Mouse (Mus musculus) hindbrain, embryonic 14.5 days (tissue): ENCODE results near the gene Pcbp4. TPM values are rescaled to one million over a fixed set of nuclear protein-coding genes. Genes with fewer than 3 reads are reported as not detected.

ENCODE experiments used
- ATAC-seq: fragments of 200-750 bp; cut with Nextera tagmentation; 2 replicates; pipeline ENCODE4 v1.8.0; 2017; ENCODE audit warnings: moderate number of reproducible peaks, mild to moderate bottlenecking, moderate TSS enrichment, moderate library complexity; ENCODE audit not compliant: low FRiP score
- DNase-seq: peaks from one replicate; pipeline ENCODE4 v3.0.0-alpha.2; 2015; ENCODE audit warnings: low spot score
- H3K27ac ChIP-seq: fragments of 300-500 bp; sonication (generic); 2 replicates; pipeline ENCODE4 v1.5.1; 2014; ENCODE audit warnings: mild to moderate bottlenecking, moderate library complexity
- H3K27me3 ChIP-seq: fragments of 300-500 bp; sonication (generic); 2 replicates; pipeline ENCODE4 v1.6.1; 2014; ENCODE audit warnings: mild to moderate bottlenecking, low read length, mixed read lengths; ENCODE audit not compliant: control insufficient read depth, insufficient read depth
- H3K36me3 ChIP-seq: fragments of 300-500 bp; sonication (generic); replicated peaks from 2 replicates; pipeline ENCODE4 v1.6.1; 2014; ENCODE audit not compliant: control insufficient read depth, insufficient read depth
- H3K4me1 ChIP-seq: fragments of 300-500 bp; sonication (generic); replicated peaks from 2 replicates; pipeline ENCODE4 v1.6.1; 2014; ENCODE audit warnings: antibody characterized with exemption, low read length, mixed read lengths; ENCODE audit not compliant: control insufficient read depth, insufficient read depth
- H3K4me2 ChIP-seq: fragments of 300-500 bp; sonication (generic); replicated peaks from 2 replicates; pipeline ENCODE4 v1.6.1; 2014; ENCODE audit warnings: mild to moderate bottlenecking, moderate library complexity
- H3K4me3 ChIP-seq: fragments of 300-500 bp; sonication (generic); replicated peaks from 2 replicates; pipeline ENCODE4 v1.5.1; 2014; ENCODE audit warnings: mild to moderate bottlenecking, low read length
- H3K9ac ChIP-seq: fragments of 300-500 bp; sonication (generic); 2 replicates; pipeline ENCODE4 v1.6.1; 2014
- H3K9me3 ChIP-seq: fragments of 300-500 bp; sonication (generic); 2 replicates; pipeline ENCODE4 v1.6.1; 2016; ENCODE audit warnings: low read length; ENCODE audit not compliant: control insufficient read depth
- WGBS: fragments of 180-500 bp; shearing (Covaris S2); extraction: QIAGEN DNeasy Blood & Tissue Kit; methylation state at CpG from one replicate; pipeline ENCODE4 v1.1.7; 2014; 5-methylcytosine and 5-hydroxymethylcytosine counted together
- polyA plus RNA-seq: library from polyadenylated mRNA; unstranded; fragments of >200 nt; fragmentation: Nextera tagmentation; extraction: Ambion mirVana; gene quantifications from 2 replicates; pipeline ENCODE4 v1.2.1, GENCODE M21; 2014

The Pcbp4 gene
- polyA plus RNA-seq, 1 experiment from 2014 or later: 186 TPM

GRCm38 (mm10) chr9:106509356-106509755 is 56.3 kb downstream of the Pcbp4 start:
- Histone ChIP-seq H3K4me3 (no peak overlapping the region), H3K4me2 (no peak overlapping the region), H3K4me1 (no peaks in the 10 kb centered on the region), H3K9ac (no peak overlapping the region), H3K9me3 (no peaks in the 10 kb centered on the region), H3K27me3 (no peaks in the 10 kb centered on the region), H3K27ac (no peak overlapping the region), H3K36me3 (no peaks in the 10 kb centered on the region)
- WGBS: 94% methylated on average over 10 of the region's 10 CpGs
- DNase-seq: no peak
- ATAC-seq: no peak

GRCm38 (mm10) chr9:106512729-106513450 is 59.8 kb downstream of the Pcbp4 start:
- DNase-seq (no peak), ATAC-seq (no peak)
- no peak overlapping the region for H3K27ac ChIP-seq
- no peaks in the 10 kb centered on the region for H3K9me3 ChIP-seq
- no peaks in the 10 kb centered on the region for H3K36me3 ChIP-seq
- no peaks in the 10 kb centered on the region for H3K4me1 ChIP-seq
- H3K9ac ChIP-seq: no peak overlapping the region
- WGBS: 69% methylated on average over 13 of the region's 13 CpGs
- H3K27me3 ChIP-seq: no peaks in the 10 kb centered on the region
- H3K4me2 ChIP-seq: no peak overlapping the region
- no peak overlapping the region for H3K4me3 ChIP-seq

- Histone ChIP-seq H3K27me3 (no peaks in the 10 kb centered on the region), H3K9me3 (no peaks in the 10 kb centered on the region), H3K4me2 (no peak overlapping the region), H3K9ac (no peak overlapping the region), H3K4me1 (no peaks in the 10 kb centered on the region), H3K36me3 (no peaks in the 10 kb centered on the region), H3K27ac (no peak overlapping the region), H3K4me3 (no peak overlapping the region)
- ATAC-seq (no peak), DNase-seq (no peak)
- WGBS: 79% methylated on average over 6 of the region's 6 CpGs
Observed at GRCm38 (mm10) chr9:106513566-106513965, 60.5 kb downstream of the Pcbp4 start.

Other genes with a start within 250 kb of the Pcbp4 start
- 0.12 TPM in 1 of 2 replicates, not detected in the other for gene Tlr9, start 230.7 kb upstream of the Pcbp4 start, polyA plus RNA-seq
- gene Alas1, start 204.6 kb upstream of the Pcbp4 start, polyA plus RNA-seq: 99.0 and 99.7 TPM in 2 replicates
- 6.3 and 7.3 TPM in 2 replicates for gene Poc1a, start 172.2 kb upstream of the Pcbp4 start, polyA plus RNA-seq
- gene Dusp7, start 84.7 kb upstream of the Pcbp4 start, polyA plus RNA-seq: 17.9 and 19.3 TPM in 2 replicates
- gene Rpl29, start 23.8 kb upstream of the Pcbp4 start, polyA plus RNA-seq: 650 and 781 TPM in 2 replicates
- gene Acy1, start 15.0 kb upstream of the Pcbp4 start, polyA plus RNA-seq: 22.4 and 23.5 TPM in 2 replicates
- 7.9 and 8.2 TPM in 2 replicates for gene Abhd14b, start 5.8 kb upstream of the Pcbp4 start, polyA plus RNA-seq
- 57.7 and 69.8 TPM in 2 replicates for gene Abhd14a, start 5.6 kb upstream of the Pcbp4 start, polyA plus RNA-seq
- gene Gpr62, start 12.6 kb downstream of the Pcbp4 start, polyA plus RNA-seq: 0.87 and 1.0 TPM in 2 replicates
- 34.5 and 35.7 TPM in 2 replicates for gene Rrp9, start 22.7 kb downstream of the Pcbp4 start, polyA plus RNA-seq
- 0.52 and 0.91 TPM in 2 replicates for gene Parp3, start 23.7 kb downstream of the Pcbp4 start, polyA plus RNA-seq
- gene Iqcf1, start 46.7 kb downstream of the Pcbp4 start, polyA plus RNA-seq: not detected in 2 replicates
- not detected in 2 replicates for gene Iqcf5, start 61.3 kb downstream of the Pcbp4 start, polyA plus RNA-seq
- not detected in 2 replicates for gene Iqcf3, start 108.3 kb downstream of the Pcbp4 start, polyA plus RNA-seq
- gene Iqcf4, start 117.7 kb downstream of the Pcbp4 start, polyA plus RNA-seq: not detected in 2 replicates
- gene Iqcf6, start 173.3 kb downstream of the Pcbp4 start, polyA plus RNA-seq: not detected in 2 replicates
- gene Grm2, start 202.8 kb downstream of the Pcbp4 start, polyA plus RNA-seq: 8.3 and 9.0 TPM in 2 replicates
- 65.7 and 77.9 TPM in 2 replicates for gene Tex264, start 232.6 kb downstream of the Pcbp4 start, polyA plus RNA-seq